Mouse (Mus musculus) heart, postnatal 36 days (tissue): Measurements from ENCODE around the gene Ccpg1. TPM values are rescaled to one million over a fixed set of nuclear protein-coding genes. Genes with fewer than 3 reads are reported as not detected.

ENCODE experiments used
- DNase-seq, 2 experiments: peaks; one replicate each; pipeline ENCODE4 v3.0.0; 2021 to 2022
- intact Hi-C: fragments of 180-260 bp; cut with DNase I; formaldehyde crosslinking; loops from one replicate; pipeline ENCODE4 v1.15.1; 2025
- total RNA-seq, 2 experiments: library from RNA; stranded (reverse); gene quantifications; 2 replicates each; pipeline ENCODE4 v1.2.3; 2021

Ccpg1 gene
- 10 to 100 TPM; 81.3 to 92.5 TPM for total RNA-seq

- intact Hi-C loops: no loop called here
- peak; percentile 90 to 92 for DNase-seq
These were observed at the start of gene Ccpg1, which contains the start of gene Ccpg1os for GRCm38 (mm10) chr9:72985250-72986220. Ccpg1 (plus strand) TSS chr9:72985429. Ccpg1os (minus strand) TSS chr9:72985382.

GRCm38 (mm10) chr9:72936301-72936700 lies 48.9 kb upstream of the Ccpg1 start:
- no peak for DNase-seq
- intact Hi-C loops: no loop called here

- intact Hi-C loops: no loop called here
These were observed 41.8 kb upstream of the Ccpg1 start for GRCm38 (mm10) chr9:72943424-72943823.

GRCm38 (mm10) chr9:72944286-72944685 lies 40.9 kb upstream of the Ccpg1 start:
- intact Hi-C loops: no loop called here
- no peak for DNase-seq

More at GRCm38 (mm10) chr9:72943424-72943823, 41.8 kb upstream of the Ccpg1 start:
- no peak for DNase-seq

- DNase-seq: no peak
- intact Hi-C loops: no loop called here
These were observed 38.2 kb upstream of the Ccpg1 start for GRCm38 (mm10) chr9:72947010-72947409.

- intact Hi-C loops: no loop called here
- DNase-seq: no peak
These were observed 35.7 kb upstream of the Ccpg1 start for GRCm38 (mm10) chr9:72949572-72949971.

- no peak for DNase-seq
- intact Hi-C loops: no loop called here
These were observed 30.5 kb upstream of the Ccpg1 start for GRCm38 (mm10) chr9:72954746-72955145.

- intact Hi-C loops: no loop called here
- peak; percentile 29 to 51 for DNase-seq
These were observed 29.7 kb upstream of the Ccpg1 start for GRCm38 (mm10) chr9:72955546-72955945.

- peak; percentile 64 to 66 for DNase-seq
- intact Hi-C loops: no loop called here
These were observed 26.4 kb upstream of the Ccpg1 start, which contains the start of the genes Dyx1c1 and Gm44503 for GRCm38 (mm10) chr9:72958521-72959450. Dyx1c1 (plus strand) TSS chr9:72958785. Gm44503 (plus strand) TSS chr9:72958852.

GRCm38 (mm10) chr9:72961346-72961745 lies 23.9 kb upstream of the Ccpg1 start:
- no peak for DNase-seq
- intact Hi-C loops: no loop called here

- DNase-seq: no peak
- intact Hi-C loops: no loop called here
These were observed 23.3 kb upstream of the Ccpg1 start for GRCm38 (mm10) chr9:72961959-72962358.

GRCm38 (mm10) chr9:72968349-72969061 lies 16.7 kb upstream of the Ccpg1 start:
- DNase-seq: peak; percentile 12 to 19
- intact Hi-C loops: loop anchor here (2.0 kb wide), 2 partner anchors 76 to 122 kb away; partner anchors contain the start of gene Rab27a

- no peak for DNase-seq
- intact Hi-C loops: loop anchor here (2.0 kb wide), 2 partner anchors 75 to 121 kb away; partner anchors contain the start of gene Rab27a
These were observed 15.4 kb upstream of the Ccpg1 start for GRCm38 (mm10) chr9:72969874-72970273.

GRCm38 (mm10) chr9:72972435-72972834 lies 12.8 kb upstream of the Ccpg1 start:
- DNase-seq: no peak
- intact Hi-C loops: no loop called here

- intact Hi-C loops: no loop called here
- no peak for DNase-seq
These were observed 12.2 kb upstream of the Ccpg1 start for GRCm38 (mm10) chr9:72972984-72973383.

- intact Hi-C loops: loop anchor here (1.0 kb wide), 1 partner anchor 10 kb away; no protein-coding TSS in a partner anchor
- no peak for DNase-seq
These were observed 10.5 kb upstream of the Ccpg1 start for GRCm38 (mm10) chr9:72974734-72975133.

GRCm38 (mm10) chr9:72975242-72975641 lies 10.0 kb upstream of the Ccpg1 start:
- intact Hi-C loops: loop anchor here (1.0 kb wide), 1 partner anchor 9 kb away; no protein-coding TSS in a partner anchor

GRCm38 (mm10) chr9:72983066-72983465 lies 2.2 kb upstream of the Ccpg1 start:
- no peak for DNase-seq
- intact Hi-C loops: no loop called here

More at GRCm38 (mm10) chr9:72975242-72975641, 10.0 kb upstream of the Ccpg1 start:
- DNase-seq: no peak

GRCm38 (mm10) chr9:72987703-72988102 lies 2.5 kb downstream of the Ccpg1 start:
- intact Hi-C loops: no loop called here
- no peak for DNase-seq

- DNase-seq: no peak
- intact Hi-C loops: no loop called here
These were observed 3.5 kb downstream of the Ccpg1 start for GRCm38 (mm10) chr9:72988706-72989105.
